ENCODE assay signal across 16 mouse cellular contexts in genomic region chr12:79050545-79051212, GRCm38 (mm10). TPM values are rescaled to one million over a fixed set of nuclear protein-coding genes. Genes with fewer than 3 reads are reported as not detected.
DNase-seq lines count a peak whose midpoint lies in the region; ATAC-seq lines count a peak whose summit lies in the region.
"Had no signal": no experiment of that assay in that cellular context is flagged by ENCODE, and none has a peak within 500 bp of the region (broad histone marks: within the 10 kb centered on the region; RNA-seq: fewer than 3 reads in every experiment).

No protein-coding gene starts in this region.

- no peak overlapping the region for H3K4me3 ChIP-seq in heart, embryonic 10.5 days
- H3K4me3 ChIP-seq: heart, adult 2 months; hindbrain, embryonic 15.5 days; megakaryocyte, embryonic 14.5 days; neural tube, embryonic 13.5 days had no signal

- no peak overlapping the region for H3K27ac ChIP-seq in heart, embryonic 10.5 days
- H3K27ac ChIP-seq: heart, adult 2 months; hindbrain, embryonic 15.5 days; kidney, postnatal 0 days; neural tube, embryonic 13.5 days had no signal

- 77% methylated on average over 3 of the region's 3 CpGs for WGBS in heart, embryonic 10.5 days

- no peaks in the 10 kb centered on the region for H3K9me3 ChIP-seq in heart, embryonic 10.5 days
- H3K9me3 ChIP-seq: hindbrain, embryonic 15.5 days; neural tube, embryonic 13.5 days had no signal

- ATAC-seq in common myeloid progenitor, adult 5-6 weeks (replicated peaks; ENCODE audit: low read depth, poor library complexity, severe bottlenecking) = 0 out of 2 replicates have a peak, but pooled peaks have one; percentile 45
- ATAC-seq: activated CD4-positive, CD25-positive, alpha-beta regulatory T cell, adult 4 months had no signal

- intact Hi-C loops in heart, postnatal 10 days (cut with DNase I) = no loop called here

- H3K4me1 ChIP-seq in heart, embryonic 10.5 days = peaks cover 18% of the 10 kb centered on the region
- H3K4me1 ChIP-seq: hindbrain, embryonic 15.5 days; neural tube, embryonic 13.5 days had no signal

- DNase-seq in heart, postnatal 10 days = peak; percentile 39 to 52
- no peak for DNase-seq in heart, embryonic 10.5 days (ENCODE audit: low spot score)
- DNase-seq in 416B (ENCODE audit: low read depth) = peak; percentile 40
- peak; percentile 79 for DNase-seq in lung, postnatal 10 days
- DNase-seq in frontal cortex, postnatal 14 days (ENCODE audit: low spot score in 2 of 2) = no peak
- no peak for DNase-seq in ovary, postnatal 10 days (ENCODE audit: low spot score)
- DNase-seq in frontal cortex, postnatal 36 days (ENCODE audit: low spot score in 2 of 2) = no peak
- DNase-seq: adrenal gland, postnatal 36 days; right cerebral cortex, adult 18-20 months had no signal

- H3K36me3 ChIP-seq in heart, embryonic 10.5 days = peaks cover 44% of the 10 kb centered on the region

- H3K27me3 ChIP-seq in heart, embryonic 10.5 days (ENCODE audit: insufficient read depth, poor library complexity, severe bottlenecking) = no peaks in the 10 kb centered on the region
- H3K27me3 ChIP-seq: hindbrain, embryonic 15.5 days; neural tube, embryonic 13.5 days had no signal

RNA-seq across cellular contexts. Expression of gene Plekhh1, which starts 21.7 kb away (rescaled TPM):
- 10 to 100 TPM in 1 of 2 experiments, 1 to 10 TPM in 1; 6.7 to 19.2 TPM for total RNA-seq in heart, postnatal 10 days (2021)
- polyA plus RNA-seq in heart, embryonic 10.5 days (2016; fragmentation: Nextera tagmentation; extraction: Ambion mirVana) = 5.0 and 5.8 TPM in 2 replicates
- 0.41 and 2.1 TPM in 2 replicates for total RNA-seq in common myeloid progenitor, adult 5-6 weeks (2017)

RNA-seq across cellular contexts. Expression of gene Pigh, which starts 38.8 kb away (rescaled TPM):
- 1 to 10 TPM; 3.3 to 5.4 TPM for total RNA-seq in heart, postnatal 10 days (2021)
- 21.9 and 25.4 TPM in 2 replicates for polyA plus RNA-seq in heart, embryonic 10.5 days (2016; fragmentation: Nextera tagmentation; extraction: Ambion mirVana)
- 23.6 and 25.6 TPM in 2 replicates for total RNA-seq in common myeloid progenitor, adult 5-6 weeks (2017)

RNA-seq across cellular contexts. Expression of gene Tmem229b, which starts 43.3 kb away (rescaled TPM):
- 1 to 10 TPM; 3.4 to 6.7 TPM for total RNA-seq in heart, postnatal 10 days (2021)
- polyA plus RNA-seq in heart, embryonic 10.5 days (2016; fragmentation: Nextera tagmentation; extraction: Ambion mirVana) = 1.7 and 2.3 TPM in 2 replicates
- 74.7 and 76.7 TPM in 2 replicates for total RNA-seq in common myeloid progenitor, adult 5-6 weeks (2017)

Comparison
In these comparisons a context has a peak if more than half of its experiments do, and no peak if none do; other contexts are left out.
1. DNase-seq: peak in heart, postnatal 10 days (2 of 2), 416B (single experiment) and lung, postnatal 10 days (single experiment); none in heart, embryonic 10.5 days (single experiment), frontal cortex, postnatal 14 days (0 of 2), ovary, postnatal 10 days (single experiment) and frontal cortex, postnatal 36 days (0 of 2).